Mouse (Mus musculus) megakaryocyte, embryonic 14.5 days (primary cell): Measurements from ENCODE around the gene Sh2d6.

Source experiments
- FLI1 ChIP-seq: IDR thresholded peaks from 2 replicates; pipeline ENCODE4 v1.6.1; 2012; ENCODE audit warnings: low read length, inconsistent platforms, mixed read lengths
- GATA1 ChIP-seq: IDR thresholded peaks from 3 replicates; pipeline ENCODE4 v1.6.1; 2012; ENCODE audit warnings: mixed read lengths, low read length, inconsistent platforms, borderline replicate concordance

DNA sequence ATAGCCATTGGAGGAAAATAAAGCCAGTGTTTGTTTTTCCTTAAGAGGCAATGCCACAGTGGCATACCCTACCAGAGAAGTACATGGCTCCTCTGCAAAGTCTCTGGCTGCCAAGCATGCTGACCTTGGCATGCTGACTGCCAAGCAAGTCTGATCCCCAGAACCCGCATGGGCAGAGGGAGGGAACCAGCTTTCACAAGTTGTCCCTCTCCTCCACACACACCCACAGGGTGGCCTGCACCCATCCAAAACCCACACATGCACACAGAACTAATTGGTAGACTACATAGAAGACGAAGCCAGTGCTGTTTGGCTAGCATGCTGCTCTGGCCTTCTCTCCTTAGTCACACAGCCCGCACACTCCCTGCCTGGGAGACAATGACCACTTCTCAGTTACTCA, 43.9 kb downstream of the Sh2d6 start:
- TF ChIP-seq GATA1 (no peak), FLI1 (no peak)
